Mouse (Mus musculus) C2C12 (cell line): ENCODE results near the gene 2410004B18Rik.

Experiments
- CEBPB ChIP-seq: IDR thresholded peaks from one replicate; pipeline ENCODE4 v1.6.1; 2011; ENCODE audit warnings: low read depth, mild to moderate bottlenecking, control low read depth, moderate library complexity
- CTCF ChIP-seq: IDR thresholded peaks from one replicate; pipeline ENCODE4 v1.5.1; 2011; ENCODE audit not compliant: control insufficient read depth, insufficient read depth, insufficient read length
- FOSL1 ChIP-seq: IDR thresholded peaks from one replicate; pipeline ENCODE4 v1.8.0; 2011; ENCODE audit warnings: mild to moderate bottlenecking, low read length; ENCODE audit not compliant: poor library complexity, insufficient read depth, severe bottlenecking
- MAX ChIP-seq: IDR thresholded peaks from one replicate; pipeline ENCODE4 v1.6.1; 2011; ENCODE audit warnings: mild to moderate bottlenecking, control low read depth
- MYOD1 ChIP-seq: IDR thresholded peaks from one replicate; pipeline ENCODE4 v1.6.1; 2011; ENCODE audit warnings: low read depth; ENCODE audit not compliant: control insufficient read depth, insufficient read length
- MYOG ChIP-seq: IDR thresholded peaks from one replicate; pipeline ENCODE4 v1.6.1; 2011; ENCODE audit not compliant: control insufficient read depth, insufficient read length; ENCODE audit errors: extremely low read depth
- USF1 ChIP-seq: IDR thresholded peaks from one replicate; pipeline ENCODE4 v1.6.1; 2011; ENCODE audit warnings: low read depth, mild to moderate bottlenecking, control low read depth, moderate library complexity

DNA sequence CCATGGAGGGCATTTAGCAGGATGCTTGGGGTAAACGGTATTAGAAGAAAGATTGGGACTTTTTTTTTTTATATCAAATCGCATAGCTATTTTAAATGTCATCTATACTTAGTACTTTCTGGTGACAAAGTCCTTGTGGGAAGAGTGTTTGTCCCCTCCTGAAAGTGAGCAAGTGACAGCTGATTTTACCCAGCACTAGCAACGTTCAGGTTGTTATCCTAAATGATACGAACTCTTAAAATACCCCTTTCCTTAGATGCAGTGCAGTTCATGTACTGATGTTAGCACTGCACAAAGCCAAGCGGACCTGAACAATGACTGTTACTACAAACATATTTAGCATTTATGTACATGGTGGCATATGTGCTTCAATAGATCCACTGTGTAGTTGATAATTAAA is 29.0 kb downstream of the 2410004B18Rik start:
- TF ChIP-seq CTCF (no peak), FOSL1 (no peak), USF1 (no peak), MYOD1 (no peak), MAX (no peak), CEBPB (no peak), MYOG (no peak)
